Mouse (Mus musculus) erythroblast, embryonic 14.5 days (primary cell): ENCODE data around the gene Plcl2.

Experiments used
- GATA1 ChIP-seq: IDR thresholded peaks from 2 replicates; pipeline ENCODE4 v1.6.1; 2012; ENCODE audit warnings: low read length, inconsistent platforms, mixed read lengths
- TAL1 ChIP-seq: IDR thresholded peaks from 3 replicates; pipeline ENCODE4 v1.6.1; 2012; ENCODE audit warnings: low read length, inconsistent platforms, mixed read lengths

GRCm38 (mm10) chr17:50469126-50469525 lies 40.1 kb upstream of the Plcl2 start:
- TF ChIP-seq GATA1 = no peak
- no peak for TF ChIP-seq TAL1
